Mouse (Mus musculus) hindbrain, postnatal 0 days (tissue): ENCODE measurements around the gene Brwd3. TPM values are rescaled to one million over a fixed set of nuclear protein-coding genes. Genes with fewer than 3 reads are reported as not detected.

ENCODE experiments used
- ATAC-seq: fragments of 200-750 bp; cut with Nextera tagmentation; 2 replicates; pipeline ENCODE4 v1.8.0; 2017; ENCODE audit warnings: mild to moderate bottlenecking, moderate TSS enrichment, moderate library complexity
- DNase-seq: peaks from one replicate; pipeline ENCODE4 v3.0.0-alpha.2; 2015; ENCODE audit warnings: low spot score
- H3K27ac ChIP-seq: fragments of 300-500 bp; sonication (generic); 2 replicates; pipeline ENCODE4 v1.5.1; 2014; ENCODE audit warnings: mild to moderate bottlenecking
- H3K27me3 ChIP-seq: fragments of 300-500 bp; sonication (generic); 2 replicates; pipeline ENCODE4 v1.6.1; 2014; ENCODE audit warnings: low read length, mixed read lengths; ENCODE audit not compliant: insufficient read depth
- H3K36me3 ChIP-seq: fragments of 300-500 bp; sonication (generic); 2 replicates; pipeline ENCODE4 v1.6.1; 2014; ENCODE audit warnings: low read length, mixed read lengths; ENCODE audit not compliant: insufficient read depth
- H3K4me1 ChIP-seq: fragments of 300-500 bp; sonication (generic); 2 replicates; pipeline ENCODE4 v1.6.1; 2014; ENCODE audit warnings: antibody characterized with exemption, low read length, mixed read lengths; ENCODE audit not compliant: insufficient read depth
- H3K4me2 ChIP-seq: fragments of 300-500 bp; sonication (generic); 2 replicates; pipeline ENCODE4 v1.6.1; 2014; ENCODE audit warnings: low read depth, mild to moderate bottlenecking, low read length, moderate library complexity, mixed read lengths
- H3K4me3 ChIP-seq: fragments of 300-500 bp; sonication (generic); 2 replicates; pipeline ENCODE4 v1.5.1; 2014; ENCODE audit warnings: low read length
- H3K9ac ChIP-seq: fragments of 300-500 bp; sonication (generic); replicated peaks from 2 replicates; pipeline ENCODE4 v1.6.1; 2014; ENCODE audit warnings: mild to moderate bottlenecking, low read length, moderate library complexity, mixed read lengths
- H3K9me3 ChIP-seq: fragments of 300-500 bp; sonication (generic); 2 replicates; pipeline ENCODE4 v1.6.1; 2016; ENCODE audit warnings: low read length, mixed read lengths
- CTCF ChIP-seq: IDR thresholded peaks from 2 replicates; pipeline ENCODE4 v1.5.1; 2016; ENCODE audit warnings: antibody characterized with exemption, control low read depth, low read depth
- WGBS: fragments of 180-500 bp; shearing (Covaris S2); extraction: QIAGEN DNeasy Blood & Tissue Kit; methylation state at CpG from one replicate; pipeline ENCODE4 v1.1.7; 2014; 5-methylcytosine and 5-hydroxymethylcytosine counted together
- polyA plus RNA-seq: library from polyadenylated mRNA; unstranded; fragments of >200 nt; fragmentation: Nextera tagmentation; extraction: Ambion mirVana; gene quantifications from 2 replicates; pipeline ENCODE4 v1.2.1, GENCODE M21; 2015
- total RNA-seq: library from RNA; depleted of rRNA; stranded (reverse); fragments of >200 nt; gene quantifications from 2 replicates; pipeline ENCODE4 v1.2.3, GENCODE M21; 2014; rRNA removed

Gene Brwd3
- 5.0 and 5.3 TPM in 2 replicates for total RNA-seq
- 2.9 and 3.4 TPM in 2 replicates for polyA plus RNA-seq

DNA sequence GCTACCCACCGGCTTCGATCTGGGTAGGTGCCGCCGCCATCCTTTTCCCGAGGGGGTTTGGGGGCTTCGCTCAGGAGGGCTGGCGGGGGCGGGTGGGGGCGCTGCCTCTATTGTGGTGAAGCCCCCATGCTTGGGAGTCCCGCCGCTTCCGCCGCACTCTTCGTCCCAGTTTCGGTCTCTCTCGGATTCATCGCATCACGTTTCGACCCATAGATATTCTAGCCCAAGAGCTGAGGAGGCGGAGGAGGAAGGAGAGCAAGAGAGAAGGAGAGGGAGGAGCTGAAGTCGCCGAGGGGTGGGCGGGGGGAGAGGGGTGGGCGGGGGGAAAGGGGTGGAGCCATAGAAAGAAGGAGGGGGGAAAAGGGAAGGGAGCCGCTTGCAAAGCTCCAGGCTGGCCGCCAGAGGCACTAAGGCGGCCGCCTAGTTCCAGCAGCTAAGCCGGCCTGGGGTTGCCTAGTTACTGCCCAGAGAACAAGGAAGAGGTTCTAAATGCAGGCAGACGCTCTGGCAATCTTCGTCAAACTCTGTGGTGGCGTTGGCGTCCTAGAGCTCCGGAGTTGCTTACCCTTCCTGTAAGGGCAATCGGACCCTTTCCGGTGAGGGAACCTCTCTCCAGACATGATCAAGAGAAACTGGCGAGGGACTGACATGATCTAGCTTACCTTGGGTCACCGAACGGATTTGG is at the start of gene Brwd3:
Gene Brwd3, minus strand, starts transcription at position 283 of the 685 bp plus-strand sequence.
- Histone ChIP-seq H3K9ac (peak within 1 kb of the TSS; percentile 54), H3K4me3 (peak within 1 kb of the TSS; percentile 55), H3K4me2 (peak within 1 kb of the TSS; percentile 56), H3K4me1 (no peaks in the 10 kb centered on the region), H3K36me3 (no peaks in the 10 kb centered on the region), H3K27ac (peak within 1 kb of the TSS; percentile 74), H3K9me3 (no peaks in the 10 kb centered on the region), H3K27me3 (no peaks in the 10 kb centered on the region)
- peak; percentile 54 for TF ChIP-seq CTCF
- DNase-seq, result peak; percentile 91
- peak; percentile 97 for ATAC-seq
- WGBS, result 30% methylated on average over 35 of the region's 39 CpGs

DNA sequence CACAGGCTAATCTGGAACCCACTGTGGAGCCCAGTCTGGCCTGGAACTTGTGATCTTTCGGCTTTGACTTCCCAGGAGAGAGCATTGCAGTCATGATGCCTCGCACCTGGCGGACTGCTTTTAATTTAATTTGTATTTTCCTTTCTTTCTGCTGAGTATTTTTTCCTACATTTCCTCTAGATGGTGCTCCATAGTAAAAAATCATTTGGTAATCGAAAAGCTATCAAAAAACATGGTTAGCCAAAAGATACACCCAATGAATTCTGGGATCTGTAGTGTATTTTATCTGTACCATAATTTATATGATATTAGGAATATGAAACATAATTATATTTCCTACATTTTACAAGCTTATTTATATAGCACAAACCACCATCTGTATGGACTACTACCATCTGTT is 28.5 kb upstream of the Brwd3 start:
- WGBS, result 70% methylated on average over 4 of the region's 4 CpGs
- H3K27me3 ChIP-seq, result no peaks in the 10 kb centered on the region

DNA sequence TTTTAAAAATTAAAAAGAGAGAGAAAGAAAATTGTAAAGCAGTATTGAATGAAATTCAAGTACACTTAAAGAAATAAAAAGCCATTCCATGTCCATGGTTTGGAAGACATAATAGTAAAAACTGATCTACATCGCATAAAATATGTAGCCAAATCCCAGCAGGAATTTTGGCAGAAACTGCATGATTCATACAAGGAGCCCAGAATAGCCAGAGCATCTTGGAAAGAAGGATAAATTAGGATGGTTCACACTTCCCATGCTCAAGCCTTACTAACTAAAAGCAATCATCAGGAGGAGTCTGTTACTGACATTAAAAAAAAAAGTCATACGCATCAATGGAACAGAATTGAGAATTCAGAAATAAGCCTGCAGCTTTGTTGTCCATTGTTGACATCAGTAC is 8.5 kb upstream of the Brwd3 start:
- Histone ChIP-seq H3K4me1 (no peaks in the 10 kb centered on the region), H3K9me3 (no peaks in the 10 kb centered on the region), H3K4me2 (no peak overlapping the region), H3K4me3 (no peak overlapping the region), H3K27me3 (no peaks in the 10 kb centered on the region), H3K27ac (no peak overlapping the region), H3K9ac (no peak overlapping the region), H3K36me3 (no peaks in the 10 kb centered on the region)
- DNase-seq (no peak), ATAC-seq (no peak)
- TF ChIP-seq CTCF, result no peak
- 75% methylated on average over 2 of the region's 2 CpGs for WGBS

More for the DNA sequence above, 28.5 kb upstream of the Brwd3 start:
- DNase-seq, result peak; percentile 3
- Histone ChIP-seq H3K9ac (no peak overlapping the region), H3K27ac (no peak overlapping the region), H3K4me1 (no peaks in the 10 kb centered on the region), H3K4me3 (no peak overlapping the region), H3K4me2 (no peak overlapping the region), H3K9me3 (no peaks in the 10 kb centered on the region), H3K36me3 (no peaks in the 10 kb centered on the region)
- TF ChIP-seq CTCF, result peak; percentile 11; the same call in 1 of the 2 replicates
- ATAC-seq, result no peak

DNA sequence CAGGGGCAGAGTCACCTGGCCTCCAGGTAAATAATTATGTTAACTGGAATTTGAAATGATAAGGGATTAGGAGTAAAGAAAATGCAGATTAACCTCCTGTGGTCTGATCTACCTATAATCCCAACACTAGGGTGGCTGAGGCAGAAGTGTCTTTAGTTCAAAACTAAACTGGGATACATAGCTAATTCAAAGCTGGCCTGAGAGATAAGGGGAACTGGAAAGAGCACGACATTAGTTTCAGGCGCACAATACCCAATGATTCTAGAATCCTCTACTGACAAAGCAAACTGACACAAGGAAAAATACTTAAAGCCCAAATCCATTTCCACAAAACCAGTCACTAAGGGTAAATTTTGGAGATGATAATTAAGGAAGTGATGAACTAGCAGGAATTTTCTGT is 2.2 kb upstream of the Brwd3 start:
- Histone ChIP-seq H3K4me2 (no peak overlapping the region), H3K4me1 (no peaks in the 10 kb centered on the region), H3K9ac (no peak overlapping the region), H3K9me3 (no peaks in the 10 kb centered on the region), H3K27ac (no peak overlapping the region), H3K36me3 (no peaks in the 10 kb centered on the region), H3K4me3 (no peak overlapping the region), H3K27me3 (no peaks in the 10 kb centered on the region)
- ATAC-seq (no peak), DNase-seq (no peak)
- TF ChIP-seq CTCF, result no peak
- 84% methylated on average over 2 of the region's 2 CpGs for WGBS

DNA sequence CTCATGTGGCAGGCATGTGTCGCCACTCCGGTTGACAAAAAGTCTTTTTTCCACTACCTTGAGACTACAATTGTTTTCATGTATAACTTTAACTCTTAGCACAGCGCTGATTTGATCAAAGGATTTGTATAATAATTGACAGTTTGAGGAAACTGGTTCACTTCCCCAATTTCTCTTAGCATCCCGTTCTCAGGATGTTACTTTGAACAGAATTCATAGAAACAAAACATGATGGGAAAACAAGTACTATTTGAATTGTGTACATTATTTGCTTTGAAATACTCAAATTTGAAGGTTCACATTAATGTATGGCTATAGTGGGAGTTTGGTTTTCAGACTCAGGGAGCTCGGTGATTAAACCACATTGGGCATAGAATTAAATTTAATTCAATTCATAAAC is 1.1 kb upstream of the Brwd3 start:
- WGBS, result 72% methylated on average over 5 of the region's 5 CpGs
- no peak for ATAC-seq
- no peak for DNase-seq
- Histone ChIP-seq H3K27me3 (no peaks in the 10 kb centered on the region), H3K9ac (no peak overlapping the region), H3K4me1 (no peaks in the 10 kb centered on the region), H3K4me2 (peak overlapping the region; percentile 53), H3K36me3 (no peaks in the 10 kb centered on the region), H3K27ac (no peak overlapping the region), H3K9me3 (no peaks in the 10 kb centered on the region), H3K4me3 (peak overlapping the region; percentile 55)
- TF ChIP-seq CTCF, result no peak

DNA sequence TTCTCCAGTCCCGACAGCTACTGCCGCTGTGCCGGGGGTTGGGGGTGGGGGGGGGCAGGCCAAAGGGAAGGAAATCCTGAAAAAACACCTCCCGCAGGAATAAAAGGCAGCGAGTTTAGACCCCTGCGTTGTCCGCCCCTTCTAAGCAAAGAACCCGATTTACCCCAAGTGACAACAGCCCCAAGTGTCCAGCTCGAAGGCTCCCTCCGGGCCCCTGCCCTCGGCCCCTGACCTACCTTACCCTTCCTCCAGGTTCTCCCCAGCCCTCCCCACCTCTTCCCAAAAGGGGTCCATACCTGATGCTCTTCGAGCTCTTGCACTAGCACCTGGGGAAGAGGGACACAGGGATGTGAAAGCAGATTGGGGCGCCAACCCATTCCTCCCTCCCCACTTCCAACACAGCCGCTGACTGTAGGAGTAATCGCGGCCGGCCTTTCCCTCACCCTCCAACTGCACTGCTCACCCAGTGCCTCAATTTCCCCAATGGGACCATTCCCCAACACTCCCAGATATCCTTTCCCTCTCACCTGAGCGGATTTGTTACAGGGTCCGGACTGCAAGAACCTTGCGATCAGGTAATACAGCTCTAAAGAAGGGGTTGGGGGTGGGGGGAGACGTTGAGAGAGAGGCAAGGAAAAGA is 671 bp downstream of the Brwd3 start:
- DNase-seq (peak; percentile 13), ATAC-seq (peak; percentile 36)
- TF ChIP-seq CTCF, result no peak
- Histone ChIP-seq H3K36me3 (no peaks in the 10 kb centered on the region), H3K9ac (peak overlapping the region; percentile 54), H3K4me1 (no peaks in the 10 kb centered on the region), H3K27me3 (no peaks in the 10 kb centered on the region), H3K4me2 (peak overlapping the region; percentile 56), H3K9me3 (no peaks in the 10 kb centered on the region), H3K27ac (peak overlapping the region; percentile 74), H3K4me3 (peak overlapping the region; percentile 55)
- 30% methylated on average over 21 of the region's 21 CpGs for WGBS
